Comparison of ENCODE assay signal across 20 mouse cellular contexts in the genomic region with DNA sequence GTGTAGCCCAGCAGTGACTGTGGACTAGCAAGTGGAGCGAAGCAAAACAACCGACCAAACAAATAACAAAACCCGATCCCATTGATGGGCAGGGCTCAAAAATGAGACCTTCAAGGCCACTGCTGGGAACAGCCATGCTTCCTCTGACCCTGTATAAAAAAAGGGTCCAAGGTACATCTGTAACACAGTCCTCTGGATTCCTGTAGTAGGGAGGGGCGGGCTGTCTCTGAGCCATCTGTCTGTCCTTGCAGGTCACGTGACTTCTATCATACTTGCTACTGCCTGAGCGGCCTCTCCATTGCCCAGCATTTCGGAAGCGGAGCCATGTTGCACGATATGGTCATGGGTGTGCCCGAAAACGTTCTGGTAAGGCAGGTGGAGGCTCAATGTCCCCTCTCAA. TPM values are rescaled to one million over a fixed set of nuclear protein-coding genes. Genes with fewer than 3 reads are reported as not detected.
DNase-seq lines count a peak whose midpoint lies in the region; ATAC-seq and TF ChIP-seq lines count a peak whose summit lies in the region.
"Had no signal": no experiment of that assay in that cellular context is flagged by ENCODE, and none has a peak within 500 bp of the region (broad histone marks: within the 10 kb centered on the region; RNA-seq: fewer than 3 reads in every experiment).

No protein-coding gene starts in this region.

- no peaks in the 10 kb centered on the region for H3K9me3 ChIP-seq in kidney, embryonic 16.5 days (ENCODE audit: low read length)
- H3K9me3 ChIP-seq in E14TG2a.4 (ENCODE audit: low read length) (no peaks in the 10 kb centered on the region), ES-E14 (ENCODE audit: control insufficient read depth, insufficient read depth, low read depth, low read length) (no peaks in the 10 kb centered on the region)
- H3K9me3 ChIP-seq in intestine, embryonic 16.5 days (ENCODE audit: control insufficient read depth, low read length), result no peaks in the 10 kb centered on the region
- H3K9me3 ChIP-seq: embryonic facial prominence, embryonic 13.5 days; forebrain, embryonic 13.5 days; hindbrain, embryonic 12.5 days had no signal

- no peak overlapping the region for H3K9ac ChIP-seq in kidney, embryonic 16.5 days (replicated peaks; ENCODE audit: low read length)
- H3K9ac ChIP-seq in ES-E14 (ENCODE audit: insufficient read depth, low read depth, low read length, poor library complexity, severe bottlenecking), result peak overlapping the region; percentile 39; the same call in 1 of the 2 replicates
- H3K9ac ChIP-seq in intestine, embryonic 16.5 days (ENCODE audit: low read depth, low read length), result no peak overlapping the region
- H3K9ac ChIP-seq: embryonic facial prominence, embryonic 13.5 days; forebrain, embryonic 13.5 days; forebrain, postnatal 0 days; hindbrain, embryonic 12.5 days had no signal

- WGBS in kidney, embryonic 16.5 days, result 87% methylated on average over 11 of the region's 11 CpGs
- WGBS in intestine, embryonic 16.5 days, result 88% methylated on average over 11 of the region's 11 CpGs

- no peak for DNase-seq in kidney, postnatal 14 days
- no peak for DNase-seq in ES-E14 (ENCODE audit: low read depth, low spot score)
- no peak for DNase-seq in neural tube, embryonic 10.5 days (ENCODE audit: extremely low spot score, low spot score)
- no peak for DNase-seq in heart, adult 9 months (ENCODE audit: low spot score in 2 of 2)
- no peak for DNase-seq in thymus, postnatal 25 days
- DNase-seq: adrenal gland, adult 8-10 months; adrenal gland, postnatal 36 days; cerebellum, postnatal 14 days; forebrain, postnatal 0 days; gastrocnemius, postnatal 14 days; heart, postnatal 10 days; heart, postnatal 4 days had no signal

- no peak overlapping the region for H3K4me3 ChIP-seq in kidney, embryonic 16.5 days (ENCODE audit: low read length)
- H3K4me3 ChIP-seq in E14TG2a.4 (replicated peaks; ENCODE audit: low read length) (peak overlapping the region; percentile 76), ES-E14 (ENCODE audit: insufficient read depth in 1 of 2, low read depth in 1 of 2, low read length in 2 of 2, poor library complexity in 1 of 2, severe bottlenecking in 1 of 2) (peak overlapping the region; percentile 38 to 55)
- no peak overlapping the region for H3K4me3 ChIP-seq in intestine, embryonic 16.5 days (ENCODE audit: low read length)
- H3K4me3 ChIP-seq: embryonic facial prominence, embryonic 13.5 days; forebrain, embryonic 13.5 days; hindbrain, embryonic 12.5 days had no signal

- no peak overlapping the region for H3K27ac ChIP-seq in kidney, embryonic 16.5 days (ENCODE audit: low read length)
- peak overlapping the region; percentile 33; the same call in 1 of the 2 replicates for H3K27ac ChIP-seq in ES-E14 (ENCODE audit: insufficient read depth, low read depth, low read length, poor library complexity, severe bottlenecking)
- no peak overlapping the region for H3K27ac ChIP-seq in intestine, embryonic 16.5 days (ENCODE audit: low read length)
- H3K27ac ChIP-seq: embryonic facial prominence, embryonic 13.5 days; forebrain, embryonic 13.5 days; hindbrain, embryonic 12.5 days had no signal

- no peaks in the 10 kb centered on the region for H3K27me3 ChIP-seq in kidney, embryonic 16.5 days (ENCODE audit: insufficient read depth, low read length)
- no peaks in the 10 kb centered on the region for H3K27me3 ChIP-seq in E14TG2a.4 (ENCODE audit: insufficient read depth, low read length)
- no peaks in the 10 kb centered on the region for H3K27me3 ChIP-seq in intestine, embryonic 16.5 days (replicated peaks; ENCODE audit: control insufficient read depth, insufficient read depth, low read length)
- H3K27me3 ChIP-seq: embryonic facial prominence, embryonic 13.5 days; forebrain, embryonic 13.5 days; hindbrain, embryonic 12.5 days had no signal

- 0 out of 2 replicates have a peak, but pooled peaks cover 2% of the 10 kb centered on the region for H3K4me1 ChIP-seq in kidney, embryonic 16.5 days (ENCODE audit: insufficient read depth, low read length)
- H3K4me1 ChIP-seq in E14TG2a.4 (replicated peaks; ENCODE audit: low read depth, low read length) (peaks cover 95% of the 10 kb centered on the region), ES-E14 (ENCODE audit: control insufficient read depth in 2 of 2, insufficient read depth in 2 of 2, low read length in 2 of 2, poor library complexity in 1 of 2) (peaks cover 26 to 45% of the 10 kb centered on the region in 2 experiments)
- H3K4me1 ChIP-seq in intestine, embryonic 16.5 days (ENCODE audit: control insufficient read depth, insufficient read depth, low read length), result no peaks in the 10 kb centered on the region; the same call in 1 of the 2 replicates
- H3K4me1 ChIP-seq: embryonic facial prominence, embryonic 13.5 days; forebrain, embryonic 13.5 days had no signal

- in situ Hi-C loops in ES-E14 (cut with MboI; ENCODE audit: low sequenced_read_pairs in 2 of 2, unreplicated experiment in 2 of 2), result no loop called here

- H3K36me3 ChIP-seq in kidney, embryonic 16.5 days (ENCODE audit: insufficient read depth, low read length), result peaks cover 13% of the 10 kb centered on the region; the same call in 1 of the 2 replicates
- peaks cover 85% of the 10 kb centered on the region for H3K36me3 ChIP-seq in E14TG2a.4 (ENCODE audit: insufficient read depth, low read length)
- peaks cover 25% of the 10 kb centered on the region; the same call in 1 of the 2 replicates for H3K36me3 ChIP-seq in ES-E14 (ENCODE audit: control insufficient read depth, insufficient read depth, low read length, poor library complexity, severe bottlenecking)
- no peaks in the 10 kb centered on the region for H3K36me3 ChIP-seq in intestine, embryonic 16.5 days (ENCODE audit: control insufficient read depth, insufficient read depth, low read length)

- ATAC-seq in kidney, embryonic 16.5 days (ENCODE audit: low FRiP score, low TSS enrichment), result peak; percentile 47
- peak; percentile 83 for ATAC-seq in intestine, embryonic 16.5 days
- ATAC-seq: forebrain, embryonic 13.5 days; forebrain, postnatal 0 days; hindbrain, embryonic 16.5 days; inflammation-experienced regulatory T-cells, adult 6 months had no signal

- TF ChIP-seq CTCF in E14TG2a.4 (conservative IDR thresholded peaks at IDR 0.05; ENCODE audit: low read length), result no peak

- no peak overlapping the region for H3K4me2 ChIP-seq in kidney, embryonic 16.5 days (replicated peaks; ENCODE audit: low read depth, low read length)
- H3K4me2 ChIP-seq in intestine, embryonic 16.5 days (ENCODE audit: low read depth, low read length), result no peak overlapping the region
- H3K4me2 ChIP-seq: embryonic facial prominence, embryonic 13.5 days; forebrain, embryonic 13.5 days; hindbrain, embryonic 12.5 days had no signal

TF ChIP-seq in ES-E14, 5 proteins besides CTCF, POLR2A, EP300 and RAD21:
- TF ChIP-seq MAFK (IDR thresholded peaks at IDR 0.05; ENCODE audit: insufficient read depth, low read depth, low read length) (no peak), ZNF384 (IDR thresholded peaks at IDR 0.05; ENCODE audit: low read depth, low read length) (no peak), CHD2 (IDR thresholded peaks at IDR 0.05; ENCODE audit: low read depth, low read length) (no peak), HCFC1 (IDR thresholded peaks at IDR 0.05; ENCODE audit: borderline replicate concordance, insufficient read depth, low read length) (no peak), ZC3H11A (IDR thresholded peaks at IDR 0.05; ENCODE audit: borderline replicate concordance, low read depth, low read length) (no peak)
TF ChIP-seq in ES-E14: peak in this region for 0.

RNA-seq across cellular contexts. Expression of a gene that starts 45.8 kb away (rescaled TPM):
- 16.3 and 17.3 TPM in 2 replicates for polyA plus RNA-seq in kidney, embryonic 16.5 days (2015; fragmentation: Nextera tagmentation; extraction: Ambion mirVana)
- total RNA-seq in ES-E14 (2012; rRNA removed), result 37.3 and 40.9 TPM in 2 replicates
- polyA plus RNA-seq in intestine, embryonic 16.5 days (2015; fragmentation: Nextera tagmentation; extraction: Ambion mirVana), result 14.2 and 15.0 TPM in 2 replicates

Comparison
In these comparisons a context has a peak if more than half of its experiments do, and no peak if none do; other contexts are left out.
1. H3K4me3 ChIP-seq: peak in E14TG2a.4 (single experiment) and ES-E14 (2 of 2); none in kidney, embryonic 16.5 days (single experiment) and intestine, embryonic 16.5 days (single experiment).